Mouse (Mus musculus) stomach, postnatal 0 days (tissue): ENCODE data around the gene Rhno1. TPM values are rescaled to one million over a fixed set of nuclear protein-coding genes. Genes with fewer than 3 reads are reported as not detected.

ENCODE experiments used
- ATAC-seq: fragments of 200-750 bp; cut with Nextera tagmentation; 2 replicates; pipeline ENCODE4 v1.8.0; 2017; ENCODE audit not compliant: low FRiP score, low TSS enrichment
- DNase-seq: peaks from one replicate; pipeline ENCODE4 v3.0.0-alpha.2; 2016; ENCODE audit warnings: low spot score
- H3K27ac ChIP-seq: fragments of 300-500 bp; sonication (generic); replicated peaks from 2 replicates; pipeline ENCODE4 v1.5.1; 2014; ENCODE audit warnings: mild to moderate bottlenecking, control low read depth
- H3K27me3 ChIP-seq: fragments of 300-500 bp; sonication (generic); 2 replicates; pipeline ENCODE4 v1.6.1; 2014; ENCODE audit warnings: low read length; ENCODE audit not compliant: control insufficient read depth, insufficient read depth
- H3K36me3 ChIP-seq: fragments of 300-500 bp; sonication (generic); 2 replicates; pipeline ENCODE4 v1.6.1; 2014; ENCODE audit warnings: low read length, mixed read lengths; ENCODE audit not compliant: control insufficient read depth, insufficient read depth
- H3K4me1 ChIP-seq: fragments of 300-500 bp; sonication (generic); replicated peaks from 2 replicates; pipeline ENCODE4 v1.6.1; 2014; ENCODE audit warnings: antibody characterized with exemption; ENCODE audit not compliant: control insufficient read depth, insufficient read depth
- H3K4me2 ChIP-seq: fragments of 300-500 bp; sonication (generic); replicated peaks from 2 replicates; pipeline ENCODE4 v1.6.1; 2014; ENCODE audit warnings: low read depth, mild to moderate bottlenecking, control low read depth, moderate library complexity
- H3K4me3 ChIP-seq: fragments of 300-500 bp; sonication (generic); 2 replicates; pipeline ENCODE4 v1.5.1; 2014; ENCODE audit warnings: low read depth, low read length, control low read depth
- H3K9ac ChIP-seq: fragments of 300-500 bp; sonication (generic); 2 replicates; pipeline ENCODE4 v1.6.1; 2014; ENCODE audit warnings: mild to moderate bottlenecking, low read length, control low read depth, mixed read lengths
- H3K9me3 ChIP-seq: fragments of 300-500 bp; sonication (generic); 2 replicates; pipeline ENCODE4 v1.6.1; 2016; ENCODE audit warnings: low read length; ENCODE audit not compliant: control insufficient read depth
- CTCF ChIP-seq: IDR thresholded peaks from 2 replicates; pipeline ENCODE4 v1.5.1; 2016; ENCODE audit warnings: antibody characterized with exemption, low read depth, mild to moderate bottlenecking, moderate library complexity
- EP300 ChIP-seq: optimal IDR thresholded peaks from 2 replicates; pipeline ENCODE3; 2016; ENCODE audit warnings: antibody characterized with exemption
- WGBS: fragments of 180-500 bp; shearing (Covaris S2); extraction: QIAGEN DNeasy Blood & Tissue Kit; methylation state at CpG from one replicate; pipeline ENCODE4 v1.1.7; 2014; 5-methylcytosine and 5-hydroxymethylcytosine counted together
- polyA plus RNA-seq: library from polyadenylated mRNA; unstranded; fragments of >200 nt; fragmentation: Nextera tagmentation; extraction: Ambion mirVana; gene quantifications from 2 replicates; pipeline ENCODE4 v1.2.1, GENCODE M21; 2015

The Rhno1 gene
- polyA plus RNA-seq, 1 experiment from 2014 or later = 41.0 TPM

DNA sequence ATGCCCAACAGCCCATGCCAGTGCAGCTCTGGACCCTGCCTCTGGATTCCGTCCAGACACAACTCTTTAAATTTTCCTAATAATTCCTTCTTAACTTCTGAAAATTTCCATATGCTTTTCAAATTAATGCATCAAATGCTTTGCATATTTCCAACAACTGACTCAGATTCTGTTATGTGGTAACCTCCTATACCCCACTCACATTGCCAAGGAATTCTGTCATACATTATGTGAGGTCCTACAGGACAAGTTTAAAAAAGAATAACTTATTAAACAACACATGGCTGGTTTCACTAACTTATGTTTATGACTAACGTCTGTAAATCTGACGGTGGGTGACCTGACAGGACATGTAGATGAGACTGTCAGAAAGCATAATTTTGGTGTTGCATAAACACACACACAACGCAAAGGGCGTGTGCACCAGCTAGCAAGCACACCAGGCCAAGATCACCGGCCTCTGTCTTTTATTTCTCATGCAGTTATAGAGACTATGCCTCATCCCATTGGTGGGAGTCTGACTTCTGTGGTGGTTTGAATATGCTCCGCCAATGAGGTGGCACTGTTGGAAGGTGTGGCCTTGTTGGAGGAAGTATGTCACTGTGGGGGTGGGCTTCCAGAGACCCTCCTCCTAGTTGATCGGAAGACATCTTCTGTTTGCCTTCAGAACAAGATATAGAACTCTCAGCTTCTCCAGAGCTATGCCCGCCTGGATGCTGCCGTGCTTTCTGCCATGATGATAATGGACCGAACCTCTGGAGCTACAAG lies 20.6 kb downstream of the Rhno1 start:
- Histone ChIP-seq H3K4me1 (peaks cover 5% of the 10 kb centered on the region; the same call in 1 of the 2 replicates), H3K27me3 (no peaks in the 10 kb centered on the region), H3K4me2 (no peak overlapping the region), H3K9ac (no peak overlapping the region), H3K4me3 (no peak overlapping the region), H3K9me3 (no peaks in the 10 kb centered on the region), H3K36me3 (no peaks in the 10 kb centered on the region), H3K27ac (no peak overlapping the region)
- DNase-seq = no peak
- ATAC-seq = no peak
- TF ChIP-seq EP300 (no peak), CTCF (no peak)
- 68% methylated on average over 11 of the region's 11 CpGs for WGBS

DNA sequence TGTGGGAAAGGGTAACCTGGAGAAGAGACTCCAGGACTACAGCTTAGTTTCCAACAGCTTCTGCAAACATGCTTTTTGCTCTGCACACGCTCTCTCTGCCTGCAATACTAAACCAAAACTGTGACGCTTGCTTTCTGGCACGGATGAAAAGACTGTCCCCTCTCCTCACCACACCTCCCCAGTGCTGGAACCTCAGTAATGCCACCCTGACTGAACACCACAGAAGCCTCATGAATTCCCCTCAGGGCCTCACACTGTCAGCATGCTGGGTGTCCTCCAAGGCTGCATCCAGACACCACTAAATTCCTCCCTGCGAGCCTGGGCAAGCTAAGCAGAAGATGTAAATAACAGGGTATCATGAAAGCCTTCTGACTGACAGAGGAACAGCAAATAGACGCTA lies 23.8 kb downstream of the Rhno1 start:
- 25% methylated on average over 5 of the region's 5 CpGs for WGBS
- TF ChIP-seq EP300 = no peak
- no peak for TF ChIP-seq CTCF
- Histone ChIP-seq H3K9ac (no peak overlapping the region), H3K4me2 (no peak overlapping the region), H3K4me1 (peaks cover 5% of the 10 kb centered on the region; the same call in 1 of the 2 replicates), H3K27me3 (no peaks in the 10 kb centered on the region), H3K9me3 (no peaks in the 10 kb centered on the region), H3K27ac (peak overlapping the region; percentile 53; the same call in 1 of the 2 replicates), H3K4me3 (no peak overlapping the region), H3K36me3 (no peaks in the 10 kb centered on the region)
- 0 out of 2 replicates have a peak, but pooled peaks have one; percentile 24 for ATAC-seq
- no peak for DNase-seq

DNA sequence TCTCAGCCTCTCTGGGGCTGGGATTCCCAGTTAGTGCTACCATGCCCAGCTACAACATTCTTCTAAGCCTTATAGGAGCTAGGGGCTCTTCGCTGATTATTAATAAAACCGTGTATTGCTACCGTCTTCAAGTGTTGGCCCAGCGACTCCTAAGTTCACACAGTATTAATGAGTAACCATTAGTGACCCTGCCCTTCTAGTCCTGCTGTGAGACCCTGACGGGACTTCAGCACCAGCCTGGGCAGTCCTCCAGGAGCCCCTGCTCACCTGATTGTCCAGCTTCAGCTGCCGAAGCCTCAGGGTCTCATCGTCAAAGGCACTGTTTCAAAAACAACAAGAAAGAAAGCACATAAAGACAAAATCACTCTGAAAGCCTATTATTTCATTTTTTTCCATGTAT lies 25.2 kb downstream of the Rhno1 start:
- no peaks in the 10 kb centered on the region for H3K36me3 ChIP-seq
- no peak for TF ChIP-seq CTCF
- no peak for TF ChIP-seq EP300
- no peaks in the 10 kb centered on the region for H3K9me3 ChIP-seq
- no peaks in the 10 kb centered on the region for H3K27me3 ChIP-seq
- ATAC-seq (no peak), DNase-seq (no peak)
- no peak overlapping the region for H3K27ac ChIP-seq
- H3K4me1 ChIP-seq = peaks cover 5% of the 10 kb centered on the region; the same call in 1 of the 2 replicates
- WGBS = 52% methylated on average over 7 of the region's 7 CpGs
- no peak overlapping the region for H3K4me3 ChIP-seq
- no peak overlapping the region for H3K9ac ChIP-seq
- H3K4me2 ChIP-seq = no peak overlapping the region

DNA sequence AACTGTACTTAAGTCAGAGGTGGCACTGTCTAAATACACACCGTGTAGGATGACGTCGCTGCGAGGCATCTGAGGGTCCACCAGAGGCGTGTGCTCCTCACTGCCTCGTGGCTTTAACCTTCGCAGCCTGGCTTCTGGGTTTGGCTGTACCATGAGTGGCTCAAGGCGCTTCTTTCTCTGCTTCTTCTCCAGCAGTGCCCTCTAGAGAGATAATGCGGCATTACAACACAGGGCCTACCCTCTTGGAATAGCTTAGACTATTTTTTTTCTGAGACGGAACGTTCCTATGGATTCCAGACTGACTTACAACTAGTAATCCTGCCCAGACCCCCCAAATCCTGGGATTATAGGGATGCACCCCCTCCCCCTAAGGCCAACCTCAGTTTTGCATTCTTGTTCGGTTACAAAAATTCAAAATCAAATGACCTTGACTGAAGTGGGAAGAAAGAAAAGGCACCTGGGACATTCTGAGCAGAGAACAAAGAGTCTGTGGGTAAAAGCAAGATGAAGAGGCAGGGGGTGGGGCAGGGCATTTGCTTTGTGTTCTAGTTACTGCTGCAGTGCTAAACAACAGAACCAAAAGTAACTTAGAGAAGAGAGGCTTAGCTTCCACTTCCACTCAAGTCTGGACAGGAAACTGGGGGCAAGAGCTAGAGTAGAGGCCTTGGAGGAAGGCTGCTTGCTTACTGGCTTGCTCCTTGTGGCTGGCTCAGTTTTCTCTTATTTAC lies 28.1 kb downstream of the Rhno1 start:
- TF ChIP-seq EP300 (no peak), CTCF (peak; percentile 79)
- WGBS = 16% methylated on average over 12 of the region's 12 CpGs
- H3K9me3 ChIP-seq = no peaks in the 10 kb centered on the region
- peak; percentile 77 for DNase-seq
- no peak overlapping the region for H3K4me3 ChIP-seq
- H3K4me1 ChIP-seq = peaks cover 1% of the 10 kb centered on the region; the same call in 1 of the 2 replicates
- no peaks in the 10 kb centered on the region for H3K27me3 ChIP-seq
- no peaks in the 10 kb centered on the region for H3K36me3 ChIP-seq
- no peak overlapping the region for H3K4me2 ChIP-seq
- H3K9ac ChIP-seq = no peak overlapping the region
- peak; percentile 59; the same call in 1 of the 2 replicates for ATAC-seq
- H3K27ac ChIP-seq = no peak overlapping the region

DNA sequence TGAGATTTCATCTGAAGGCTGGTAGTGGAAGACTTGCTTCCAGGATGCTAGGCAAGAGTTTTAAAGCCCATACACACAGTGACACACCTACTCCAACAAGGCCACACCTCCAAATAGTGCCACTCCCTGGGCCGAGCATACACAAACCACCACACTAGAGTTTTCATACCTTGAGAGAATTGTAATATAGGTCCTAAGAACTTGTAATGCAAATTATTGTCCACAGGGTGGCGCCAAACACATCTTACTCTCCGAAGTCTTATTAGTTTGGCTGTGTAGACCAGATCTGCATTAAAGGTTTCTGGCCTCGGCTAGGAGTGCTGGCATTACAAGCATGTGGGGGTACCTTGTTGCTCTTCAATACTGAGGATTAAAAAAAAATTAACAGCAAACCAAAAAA lies 44.4 kb downstream of the Rhno1 start:
- TF ChIP-seq EP300 = no peak
- peak; percentile 85 for TF ChIP-seq CTCF
- Histone ChIP-seq H3K9me3 (no peaks in the 10 kb centered on the region), H3K36me3 (no peaks in the 10 kb centered on the region; the same call in 1 of the 2 replicates), H3K4me3 (no peak overlapping the region), H3K27ac (no peak overlapping the region), H3K27me3 (no peaks in the 10 kb centered on the region), H3K4me2 (no peak overlapping the region), H3K9ac (no peak overlapping the region), H3K4me1 (no peaks in the 10 kb centered on the region)
- DNase-seq (peak; percentile 67), ATAC-seq (peak; percentile 84)
- 9% methylated on average over 4 of the region's 4 CpGs for WGBS

DNA sequence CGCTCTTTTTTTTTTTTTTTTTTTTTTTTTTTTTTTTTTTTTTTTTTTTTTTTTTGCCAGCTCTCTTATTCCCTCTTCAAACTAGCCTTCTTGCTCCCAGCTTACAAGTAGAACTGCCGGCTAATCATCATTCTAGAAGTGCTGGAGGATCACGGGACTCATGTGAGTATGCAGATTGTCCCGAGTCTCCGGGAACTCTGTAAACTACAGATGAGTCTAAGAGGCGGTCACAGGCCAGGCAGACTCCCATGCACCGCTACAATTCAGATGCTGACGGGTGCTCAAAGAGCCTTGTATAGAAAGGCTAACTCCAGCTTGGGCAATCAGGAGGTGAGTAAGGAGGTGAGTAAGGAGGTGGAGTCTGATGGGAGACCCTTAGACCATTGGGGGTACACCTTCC lies 47.1 kb downstream of the Rhno1 start:
- H3K36me3 ChIP-seq = no peaks in the 10 kb centered on the region
- TF ChIP-seq CTCF (no peak), EP300 (no peak)
- H3K9ac ChIP-seq = no peak overlapping the region
- no peaks in the 10 kb centered on the region for H3K9me3 ChIP-seq
- H3K27me3 ChIP-seq = no peaks in the 10 kb centered on the region
- no peak overlapping the region for H3K4me3 ChIP-seq
- no peak overlapping the region for H3K27ac ChIP-seq
- H3K4me1 ChIP-seq = no peaks in the 10 kb centered on the region
- no peak for ATAC-seq
- WGBS = 75% methylated on average over 8 of the region's 8 CpGs
- DNase-seq = no peak
- no peak overlapping the region for H3K4me2 ChIP-seq
